Mouse (Mus musculus) testis, adult 2 months (tissue): ENCODE measurements around the gene 2300002M23Rik. TPM values are rescaled to one million over a fixed set of nuclear protein-coding genes. Genes with fewer than 3 reads are reported as not detected.
A peak's percentile ranks its signal among the peaks of the same experiment; 100 is the strongest.

Experiments
- H3K27ac ChIP-seq: fragments of 200-500 bp; 2 replicates; pipeline ENCODE4 v1.5.1; 2012; ENCODE audit warnings: low read depth, low read length; ENCODE audit not compliant: control insufficient read depth, insufficient read depth
- H3K27me3 ChIP-seq: fragments of 200-500 bp; 2 replicates; pipeline ENCODE4 v1.6.1; 2012; ENCODE audit warnings: mild to moderate bottlenecking, low read length, moderate library complexity; ENCODE audit not compliant: control insufficient read depth, insufficient read depth
- H3K36me3 ChIP-seq: fragments of 200-500 bp; 2 replicates; pipeline ENCODE4 v1.6.1; 2012; ENCODE audit warnings: mild to moderate bottlenecking, low read length; ENCODE audit not compliant: control insufficient read depth, insufficient read depth
- H3K4me1 ChIP-seq: fragments of 200-500 bp; 2 replicates; pipeline ENCODE4 v1.6.1; 2012; ENCODE audit warnings: low read length; ENCODE audit not compliant: control insufficient read depth, insufficient read depth
- H3K4me3 ChIP-seq: fragments of 200-500 bp; 2 replicates; pipeline ENCODE4 v1.5.1; 2012; ENCODE audit warnings: low read depth, mild to moderate bottlenecking, low read length, moderate library complexity, mixed read lengths; ENCODE audit not compliant: control insufficient read depth
- CTCF ChIP-seq: fragments of 200-500 bp; IDR thresholded peaks from 2 replicates; pipeline ENCODE4 v1.5.1; 2012; ENCODE audit warnings: low read depth, mild to moderate bottlenecking, inconsistent platforms, low read length, moderate library complexity; ENCODE audit not compliant: control insufficient read depth, insufficient read depth, insufficient replicate concordance
- POLR2A ChIP-seq: fragments of 200-500 bp; IDR thresholded peaks from 2 replicates; pipeline ENCODE4 v1.6.1; 2012; ENCODE audit warnings: low read depth, mild to moderate bottlenecking, inconsistent platforms, low read length, moderate library complexity; ENCODE audit not compliant: control insufficient read depth
- polyA plus RNA-seq: library from polyadenylated mRNA; depleted of rRNA; stranded (reverse); fragments of >200 nt; gene quantifications from 2 replicates; pipeline ENCODE4 v1.2.3, GENCODE M21; 2012

2300002M23Rik gene
- polyA plus RNA-seq, 1 experiment: not detected

GRCm38 (mm10) chr17:35537421-35537820 lies 29.8 kb upstream of the 2300002M23Rik start:
- Histone ChIP-seq H3K27ac (no peak overlapping the region), H3K36me3 (no peaks in the 10 kb centered on the region), H3K27me3 (no peaks in the 10 kb centered on the region), H3K4me1 (no peaks in the 10 kb centered on the region), H3K4me3 (no peak overlapping the region)
- TF ChIP-seq CTCF (no peak), POLR2A (no peak)

- Histone ChIP-seq H3K27ac (no peak overlapping the region), H3K4me3 (no peak overlapping the region), H3K4me1 (no peaks in the 10 kb centered on the region), H3K36me3 (no peaks in the 10 kb centered on the region), H3K27me3 (no peaks in the 10 kb centered on the region)
- TF ChIP-seq POLR2A: no peak
- TF ChIP-seq CTCF: no peak
Observed at GRCm38 (mm10) chr17:35538476-35538875, 28.8 kb upstream of the 2300002M23Rik start.

DNA sequence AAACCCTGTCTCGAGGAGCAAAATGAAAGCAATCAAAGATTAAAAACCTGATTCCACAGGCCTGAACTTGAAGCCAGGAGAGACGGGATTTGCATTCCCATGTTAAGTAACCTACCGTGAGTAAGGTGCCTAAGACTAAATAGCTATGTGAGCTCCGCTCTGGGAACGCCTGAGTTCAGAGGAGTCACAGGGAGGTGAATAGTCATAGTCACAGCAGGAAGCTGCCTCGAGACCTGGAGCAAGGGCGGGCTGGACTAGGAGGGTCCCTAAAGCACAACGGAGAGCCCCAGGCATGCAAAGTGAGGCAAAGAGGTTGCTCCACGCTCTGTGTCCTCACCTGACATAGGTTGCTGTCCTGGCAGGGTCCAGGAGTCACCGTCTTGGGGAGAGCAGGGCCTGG lies 27.7 kb upstream of the 2300002M23Rik start:
- H3K27me3 ChIP-seq: no peaks in the 10 kb centered on the region
- H3K4me3 ChIP-seq: no peak overlapping the region
- no peak overlapping the region for H3K27ac ChIP-seq
- no peak for TF ChIP-seq CTCF
- TF ChIP-seq POLR2A: no peak
- no peaks in the 10 kb centered on the region for H3K4me1 ChIP-seq
- no peaks in the 10 kb centered on the region for H3K36me3 ChIP-seq

DNA sequence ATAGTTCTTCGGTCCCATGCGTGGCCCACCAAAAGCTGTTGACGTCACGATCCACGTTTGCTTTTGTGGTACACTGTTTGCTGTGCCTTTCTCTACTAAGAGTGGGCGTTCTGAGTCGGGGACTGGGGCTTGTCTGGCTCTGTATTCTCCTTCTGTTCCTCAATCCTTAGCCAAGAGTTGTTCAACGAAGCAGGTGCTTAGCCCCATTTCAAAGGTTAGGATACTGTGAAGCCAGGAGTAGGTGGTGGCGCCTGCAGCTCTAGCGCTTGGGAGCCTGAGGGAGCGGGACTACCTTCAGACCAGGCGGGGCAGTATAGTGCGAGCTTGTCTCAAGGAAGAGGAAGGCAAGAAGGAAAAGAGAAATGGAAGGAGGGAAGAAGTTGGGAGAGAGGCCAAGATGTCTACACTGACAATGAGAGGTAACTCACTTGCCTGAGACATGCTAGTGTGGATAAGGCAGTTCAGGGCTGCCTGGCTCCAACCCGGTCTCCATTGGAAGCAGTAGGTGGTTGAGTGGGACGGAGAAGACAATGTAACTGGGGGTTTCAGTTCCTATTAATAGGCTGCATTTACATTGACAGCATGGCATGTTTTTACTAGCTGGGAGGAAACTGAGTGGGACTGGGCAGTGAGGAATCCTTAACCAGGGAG lies 24.4 kb upstream of the 2300002M23Rik start:
- Histone ChIP-seq H3K36me3 (no peaks in the 10 kb centered on the region), H3K4me3 (no peak overlapping the region), H3K27ac (no peak overlapping the region), H3K4me1 (no peaks in the 10 kb centered on the region), H3K27me3 (no peaks in the 10 kb centered on the region)
- no peak for TF ChIP-seq POLR2A
- TF ChIP-seq CTCF: no peak

DNA sequence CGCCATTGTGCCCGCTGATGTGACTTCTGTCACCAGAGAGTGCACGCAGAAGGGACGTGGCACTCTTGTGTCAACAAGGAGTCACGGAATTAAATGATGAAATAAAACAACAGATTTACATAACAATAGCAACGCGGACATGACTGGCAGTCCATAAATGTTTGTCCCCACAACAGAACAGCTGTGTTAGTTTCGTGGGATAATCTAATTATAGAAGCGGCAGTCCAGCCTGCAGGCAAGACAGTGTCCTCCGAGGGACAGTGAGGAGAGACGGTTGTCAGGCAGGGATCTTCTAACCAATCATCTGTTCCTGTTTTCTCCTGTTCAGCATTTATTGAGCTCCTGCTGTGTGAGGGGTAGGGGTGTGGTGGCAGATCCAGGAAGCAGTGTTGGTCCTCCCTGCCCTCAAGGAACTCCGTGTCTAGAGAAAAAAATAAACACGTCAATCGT lies 23.8 kb upstream of the 2300002M23Rik start:
- no peak overlapping the region for H3K4me3 ChIP-seq
- H3K27ac ChIP-seq: no peak overlapping the region

DNA sequence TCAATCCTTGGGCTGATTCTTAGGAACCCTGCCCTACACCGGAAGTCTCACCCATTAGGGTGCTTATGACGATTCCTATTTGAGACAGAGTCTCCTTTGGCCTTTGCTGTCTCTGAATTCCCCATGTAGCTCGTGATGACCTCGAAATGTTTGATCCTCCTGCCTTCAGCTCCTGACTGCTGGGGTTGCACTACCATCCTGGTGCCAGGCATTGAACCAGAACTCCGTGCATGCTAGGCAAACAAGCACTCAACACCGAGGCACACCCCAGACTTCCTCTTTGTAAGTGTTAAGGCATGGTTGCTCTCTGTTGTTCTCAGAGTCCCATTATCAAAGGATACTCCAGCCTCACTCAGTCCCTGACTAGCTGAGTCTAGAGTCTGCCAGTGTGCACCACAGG lies 23.2 kb upstream of the 2300002M23Rik start:
- Histone ChIP-seq H3K4me1 (no peaks in the 10 kb centered on the region; the same call in 1 of the 2 replicates), H3K4me3 (no peak overlapping the region), H3K36me3 (no peaks in the 10 kb centered on the region), H3K27me3 (no peaks in the 10 kb centered on the region), H3K27ac (no peak overlapping the region)
- no peak for TF ChIP-seq CTCF
- no peak for TF ChIP-seq POLR2A

More for the DNA sequence above, 23.8 kb upstream of the 2300002M23Rik start:
- no peak for TF ChIP-seq POLR2A
- no peak for TF ChIP-seq CTCF
- H3K36me3 ChIP-seq: no peaks in the 10 kb centered on the region
- no peaks in the 10 kb centered on the region; the same call in 1 of the 2 replicates for H3K4me1 ChIP-seq
- no peaks in the 10 kb centered on the region for H3K27me3 ChIP-seq

GRCm38 (mm10) chr17:35544680-35545079 lies 22.6 kb upstream of the 2300002M23Rik start:
- TF ChIP-seq CTCF: peak; percentile 76
- TF ChIP-seq POLR2A: no peak
- no peak overlapping the region for H3K27ac ChIP-seq
- H3K4me3 ChIP-seq: no peak overlapping the region
- H3K36me3 ChIP-seq: no peaks in the 10 kb centered on the region
- no peaks in the 10 kb centered on the region; the same call in 1 of the 2 replicates for H3K4me1 ChIP-seq
- no peaks in the 10 kb centered on the region for H3K27me3 ChIP-seq

DNA sequence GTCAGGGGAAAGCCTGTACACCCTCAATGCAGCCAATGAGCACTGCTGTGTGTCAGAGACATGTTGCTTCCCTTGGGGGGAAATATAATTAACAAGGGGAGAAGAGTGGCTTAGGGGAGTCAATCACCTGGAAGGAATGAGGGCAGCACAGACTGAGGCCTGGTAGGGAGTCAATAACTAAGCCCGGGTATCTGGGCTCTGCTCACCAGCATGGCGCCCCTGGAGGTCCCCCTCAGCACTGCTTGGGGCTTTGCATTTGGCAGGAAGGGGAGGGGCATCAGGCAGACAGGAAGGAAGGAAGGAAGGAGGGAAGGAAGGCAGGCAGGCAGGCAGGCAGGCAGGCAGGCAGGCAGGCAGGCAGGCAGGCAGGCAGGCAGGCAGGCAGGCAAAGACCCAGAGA lies 19.8 kb upstream of the 2300002M23Rik start:
- H3K27me3 ChIP-seq: no peaks in the 10 kb centered on the region
- H3K4me1 ChIP-seq: no peaks in the 10 kb centered on the region; the same call in 1 of the 2 replicates
- no peaks in the 10 kb centered on the region for H3K36me3 ChIP-seq
- H3K27ac ChIP-seq: no peak overlapping the region
- TF ChIP-seq CTCF (no peak), POLR2A (no peak)
- H3K4me3 ChIP-seq: no peak overlapping the region
